Mouse (Mus musculus) thymus, adult 18-20 months (tissue): ENCODE data around the gene Etnk1.
A peak's percentile ranks its signal among the peaks of the same experiment; 100 is the strongest.
"Not testable (repeated sequence)": the region's sequence is repeated elsewhere in the genome, so short reads cannot be mapped to it uniquely, and the experiment has no call there.

Experiments
- DNase-seq, 2 experiments: peaks; one replicate each; pipeline ENCODE4 v3.0.0; 2022; ENCODE audit warnings: mixed read lengths in 2 of 2

Gene Etnk1

DNA sequence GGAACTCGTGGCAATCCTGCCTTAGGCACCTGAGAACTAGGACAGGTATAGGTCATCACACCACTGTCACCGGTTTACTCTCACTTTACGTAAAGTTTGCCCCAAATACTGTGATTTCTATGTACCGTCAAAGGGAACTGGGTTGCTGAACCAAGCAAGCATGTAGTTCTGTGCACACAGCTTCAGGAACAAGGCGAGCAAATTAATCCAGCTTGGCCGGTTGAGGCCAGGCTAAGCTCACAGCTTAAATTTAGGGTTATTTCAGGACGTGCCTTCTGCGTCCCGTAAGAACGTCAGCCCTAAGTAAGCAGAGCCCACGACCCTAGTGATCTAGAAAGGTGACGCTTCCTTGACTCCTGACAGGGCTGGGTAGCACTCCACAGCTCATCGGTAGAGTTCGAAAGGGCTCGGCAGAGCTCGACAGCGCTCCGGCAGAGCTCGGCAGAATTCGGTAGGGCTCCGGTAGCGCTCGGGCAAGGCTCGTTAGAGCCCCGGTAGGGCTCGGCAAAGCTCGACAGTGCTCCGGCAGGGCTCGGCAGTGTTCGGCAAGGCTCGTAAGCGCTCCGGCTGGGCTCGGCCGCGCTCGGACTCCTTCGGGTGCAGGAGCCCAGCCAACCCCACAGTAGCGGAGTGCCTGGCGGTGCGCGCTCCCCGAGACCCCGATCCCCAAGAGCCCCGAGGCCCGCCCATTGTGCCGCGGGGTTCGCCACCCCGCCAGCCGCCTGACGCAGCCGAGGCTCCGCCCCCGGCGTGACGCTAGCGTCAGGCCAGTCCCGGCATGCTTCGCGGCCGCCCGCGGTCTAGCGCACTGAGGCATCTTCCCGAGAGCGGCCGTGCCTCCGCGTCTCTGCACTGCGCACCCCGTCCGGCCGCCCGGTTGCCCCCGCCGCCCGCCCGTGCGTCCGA is at the start of gene Etnk1:
Gene Etnk1, plus strand, starts transcription at position 770 of the 906 bp plus-strand sequence.
- peak; percentile 97 to 99 for DNase-seq

DNA sequence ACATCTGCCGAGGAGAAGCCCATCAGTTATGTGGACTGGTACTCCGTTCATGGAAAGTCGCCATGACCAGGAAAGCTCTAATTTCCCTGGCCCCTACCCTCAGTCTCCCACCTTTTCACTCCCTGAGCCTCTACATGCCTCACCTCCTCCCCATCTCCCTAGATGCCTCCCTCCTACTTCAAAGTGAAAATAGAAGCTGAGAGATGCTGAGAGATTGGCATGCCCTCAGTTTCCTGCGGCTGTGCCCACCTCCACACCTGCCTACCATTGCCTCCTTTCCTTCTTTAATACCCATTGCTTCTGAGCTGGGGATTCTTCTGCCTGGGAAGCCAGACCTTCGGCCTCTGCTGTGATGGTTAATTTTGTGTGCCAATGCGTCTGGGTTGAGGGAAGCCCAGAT is 47.7 kb upstream of the Etnk1 start:
- DNase-seq = no peak

DNA sequence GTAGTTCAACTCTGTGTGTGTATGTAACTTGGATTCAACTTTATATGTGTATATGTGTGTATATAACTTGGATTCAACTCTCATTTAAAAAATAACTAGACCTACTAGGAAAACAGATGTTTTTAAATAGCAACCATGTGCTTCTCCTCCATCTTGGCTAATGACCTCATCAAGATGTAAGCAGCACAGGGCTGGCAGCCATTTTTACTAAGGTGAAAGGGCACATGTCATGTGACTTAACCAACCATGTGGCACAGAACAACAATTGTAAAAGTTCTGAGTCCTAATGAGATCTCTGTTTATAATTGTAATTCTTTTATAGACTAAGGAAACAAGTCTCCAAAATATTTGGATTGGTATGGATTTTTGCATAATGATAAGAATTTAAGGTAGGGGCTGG is 41.3 kb upstream of the Etnk1 start:
- no peak for DNase-seq

DNA sequence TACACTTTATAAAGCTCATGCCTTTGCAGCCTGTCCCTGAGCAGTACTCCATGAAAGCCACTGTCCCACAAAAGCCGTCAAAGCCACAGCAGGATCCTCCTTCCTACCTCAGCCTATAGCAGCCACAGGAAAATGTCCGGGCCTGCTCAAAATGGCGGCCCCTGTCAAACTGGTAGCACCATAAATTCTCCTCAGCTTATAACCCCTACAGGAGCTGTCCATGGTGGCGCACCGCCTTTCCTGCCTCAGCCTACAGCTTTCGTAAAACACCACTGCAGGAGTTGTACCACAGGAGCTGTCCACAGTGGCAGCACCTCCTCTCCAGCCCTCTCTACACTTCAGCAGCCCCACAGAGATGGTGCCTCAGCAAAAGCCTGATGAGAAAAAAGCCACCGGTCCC is 37.6 kb upstream of the Etnk1 start:
- DNase-seq = no peak

DNA sequence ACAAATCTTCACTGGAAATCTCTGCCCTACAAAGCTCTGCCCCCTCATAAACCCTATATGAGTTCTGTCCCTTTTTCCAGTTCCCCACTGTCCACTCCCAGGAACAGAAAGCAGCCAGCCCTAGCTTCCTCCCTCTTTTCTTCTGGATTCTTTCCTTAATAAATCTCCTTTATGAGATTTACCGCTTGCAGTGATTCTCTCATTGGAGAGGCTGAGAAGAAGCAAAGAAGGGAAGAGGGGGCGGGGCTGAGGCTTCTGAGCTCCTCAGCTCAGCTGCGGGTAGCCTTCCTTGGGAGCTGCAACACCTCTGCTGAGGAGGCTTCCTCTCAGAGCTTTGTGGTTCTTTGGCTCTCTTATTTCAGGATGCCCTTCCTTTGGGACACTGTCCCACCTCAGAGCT is 37.1 kb upstream of the Etnk1 start:
- DNase-seq = no peak

DNA sequence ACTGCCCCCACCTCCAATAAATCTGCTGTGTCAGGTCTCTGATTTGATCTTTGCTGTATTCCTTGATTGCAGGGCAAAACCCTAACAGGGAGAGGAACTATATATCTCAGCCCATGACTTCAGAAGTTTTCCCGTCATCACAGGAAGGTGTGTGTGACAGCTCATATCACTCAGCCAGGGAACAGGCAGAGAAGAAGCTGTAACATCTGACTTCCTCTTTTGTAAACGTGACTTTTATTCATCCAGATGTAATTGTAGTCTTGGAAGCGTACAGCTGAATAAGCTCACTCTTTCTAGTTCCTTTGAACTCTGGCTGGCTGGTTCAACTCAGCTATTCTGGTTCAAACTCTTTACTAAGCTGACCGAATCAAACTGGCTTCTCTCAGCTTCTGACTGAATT is 36.6 kb upstream of the Etnk1 start:
- DNase-seq = no peak

DNA sequence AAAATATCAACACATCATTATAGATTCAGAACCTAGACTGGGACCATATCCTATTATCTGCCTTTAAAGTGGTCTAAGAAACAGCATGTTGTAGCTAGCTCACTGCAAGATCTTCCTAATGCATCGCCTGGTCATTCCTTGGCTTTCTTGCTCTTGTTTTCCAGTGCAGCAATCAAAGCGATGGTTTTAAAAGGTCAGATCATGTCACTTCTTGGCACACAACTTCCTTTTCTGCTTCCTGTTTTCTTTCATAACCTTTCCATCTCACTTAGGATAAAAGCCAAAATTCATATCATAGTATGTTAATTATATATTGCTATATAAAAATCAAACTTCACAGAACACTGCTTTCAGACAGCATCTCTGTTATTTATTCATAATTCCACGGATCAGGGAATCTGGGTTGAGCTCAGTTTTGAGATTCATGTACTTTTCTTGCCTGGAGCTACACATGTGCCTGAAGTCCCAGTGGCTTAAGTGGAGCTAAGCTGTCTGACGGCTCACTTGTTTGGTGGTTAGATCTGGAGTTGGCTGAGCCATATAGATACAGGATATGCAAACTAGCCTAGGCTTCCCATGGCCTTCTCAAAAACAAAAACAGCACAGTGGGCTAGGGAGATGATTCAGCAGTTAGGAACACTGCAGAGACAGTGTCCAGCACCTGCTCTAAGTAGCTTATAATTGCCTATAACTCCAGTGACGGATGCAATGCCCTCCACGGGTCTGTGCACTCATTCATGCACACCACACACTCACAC is 34.9 kb upstream of the Etnk1 start:
- DNase-seq = no peak

DNA sequence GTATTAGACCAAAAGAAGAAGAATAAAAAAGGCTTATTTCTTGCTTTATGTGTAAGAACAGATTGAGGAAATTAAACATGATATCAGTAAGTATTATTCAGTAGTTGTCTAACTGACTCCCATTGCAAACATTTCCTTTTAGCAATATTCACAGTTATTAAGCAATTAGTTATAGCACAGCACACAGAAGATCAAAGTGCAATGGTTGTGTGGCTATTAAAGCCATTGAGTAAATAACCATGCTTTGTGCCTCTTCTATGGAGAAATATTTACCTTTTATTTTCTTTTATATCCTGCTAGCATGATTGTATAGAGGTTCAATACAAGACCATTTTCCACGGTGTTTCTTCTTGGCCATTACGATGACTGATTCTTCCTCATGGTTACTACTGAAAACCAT is 33.9 kb upstream of the Etnk1 start:
- DNase-seq = no peak

DNA sequence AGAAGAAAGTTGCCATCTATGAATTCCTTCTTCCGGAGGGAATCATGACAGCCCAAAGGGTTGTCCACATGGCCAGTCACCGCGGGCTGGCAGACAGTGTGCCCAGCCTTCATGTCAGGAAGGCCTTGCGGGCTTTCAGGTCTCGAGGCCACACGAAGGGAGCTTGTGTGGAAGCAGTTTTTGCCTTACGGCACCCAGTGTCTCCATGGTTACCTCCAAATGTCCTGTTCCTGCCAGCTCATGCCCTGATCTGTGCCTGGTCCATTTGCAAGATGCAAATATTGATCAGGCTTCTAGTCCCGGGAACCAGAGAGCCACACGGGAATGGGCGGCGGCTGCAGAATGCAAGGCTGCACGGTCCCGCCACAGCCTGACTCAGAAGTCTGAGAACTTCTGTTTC is 31.9 kb upstream of the Etnk1 start:
- DNase-seq = no peak

DNA sequence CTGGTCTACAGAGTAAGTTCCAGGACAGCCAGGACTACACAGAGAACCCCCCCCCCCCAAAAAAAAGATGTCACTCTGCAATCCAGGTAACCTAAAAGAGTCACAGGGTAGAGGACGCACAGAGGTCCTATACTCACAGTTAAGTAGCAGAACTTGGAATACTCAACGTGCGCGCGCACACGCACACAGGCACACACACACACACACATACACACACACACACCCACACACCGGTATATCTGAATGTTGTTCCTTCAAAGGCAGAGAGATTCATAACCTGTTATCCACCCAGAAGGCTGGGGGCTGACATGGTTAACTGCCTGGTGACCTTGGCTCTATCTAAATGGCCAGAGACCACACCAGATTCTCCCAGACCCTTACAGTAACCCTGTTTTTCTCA is 30.3 kb upstream of the Etnk1 start:
- no peak for DNase-seq

DNA sequence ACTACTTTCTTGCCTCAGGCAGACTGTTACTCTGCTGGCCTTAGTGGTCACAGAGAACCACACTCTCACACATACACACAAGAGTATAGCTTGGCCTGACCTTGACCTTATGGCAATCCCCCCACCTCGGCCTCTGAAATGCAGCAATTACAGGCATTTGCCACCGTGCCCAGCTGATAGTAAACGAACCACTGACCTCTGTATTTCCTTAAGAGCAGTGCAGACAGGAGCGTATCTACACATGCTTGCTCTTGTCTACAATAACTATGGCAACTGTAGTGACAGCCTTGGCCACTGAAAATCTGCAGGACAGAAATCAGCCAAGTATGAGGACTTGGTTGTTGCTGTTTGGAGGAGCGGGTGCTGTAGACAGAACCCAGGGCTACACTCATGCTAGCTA is 29.7 kb upstream of the Etnk1 start:
- no peak for DNase-seq

DNA sequence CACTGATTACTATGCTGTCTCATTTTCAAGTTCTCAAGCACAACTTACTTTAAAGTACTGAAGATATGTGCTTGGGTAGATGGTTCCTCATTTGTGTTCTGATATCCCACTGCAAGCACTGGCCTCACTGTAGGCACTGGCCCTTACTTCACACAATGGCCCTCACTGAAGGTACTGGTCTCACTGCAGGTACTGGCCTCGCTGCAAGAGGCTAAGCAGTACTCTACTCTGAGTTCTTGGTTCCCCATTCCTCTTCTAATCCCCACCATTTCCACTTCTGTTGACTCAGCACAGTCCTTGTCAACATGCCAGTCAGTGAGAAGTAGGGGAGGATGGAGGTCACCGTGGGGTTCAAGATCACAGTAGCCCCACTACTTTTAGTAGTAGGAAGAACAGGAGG is 27.6 kb upstream of the Etnk1 start:
- no peak for DNase-seq

DNA sequence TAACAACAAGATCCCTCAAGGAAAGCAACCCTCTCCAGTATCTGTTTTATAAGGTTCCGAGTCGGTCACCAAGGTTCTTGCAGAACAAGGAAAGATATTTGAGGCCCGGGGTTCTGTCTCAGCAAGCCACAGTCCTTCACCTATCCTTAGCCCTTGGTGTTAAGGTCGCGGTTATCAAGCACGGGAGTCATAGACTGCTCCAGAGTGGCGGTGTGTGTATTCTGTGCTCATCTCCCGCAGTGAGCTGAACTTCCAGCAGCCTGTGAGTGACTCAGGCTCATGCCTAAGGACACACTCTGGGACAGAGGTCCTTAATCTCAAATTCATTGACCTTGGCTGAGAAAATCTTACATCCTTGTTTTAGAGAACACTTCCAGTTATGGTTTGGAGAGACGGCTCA is 26.1 kb upstream of the Etnk1 start:
- no peak for DNase-seq

DNA sequence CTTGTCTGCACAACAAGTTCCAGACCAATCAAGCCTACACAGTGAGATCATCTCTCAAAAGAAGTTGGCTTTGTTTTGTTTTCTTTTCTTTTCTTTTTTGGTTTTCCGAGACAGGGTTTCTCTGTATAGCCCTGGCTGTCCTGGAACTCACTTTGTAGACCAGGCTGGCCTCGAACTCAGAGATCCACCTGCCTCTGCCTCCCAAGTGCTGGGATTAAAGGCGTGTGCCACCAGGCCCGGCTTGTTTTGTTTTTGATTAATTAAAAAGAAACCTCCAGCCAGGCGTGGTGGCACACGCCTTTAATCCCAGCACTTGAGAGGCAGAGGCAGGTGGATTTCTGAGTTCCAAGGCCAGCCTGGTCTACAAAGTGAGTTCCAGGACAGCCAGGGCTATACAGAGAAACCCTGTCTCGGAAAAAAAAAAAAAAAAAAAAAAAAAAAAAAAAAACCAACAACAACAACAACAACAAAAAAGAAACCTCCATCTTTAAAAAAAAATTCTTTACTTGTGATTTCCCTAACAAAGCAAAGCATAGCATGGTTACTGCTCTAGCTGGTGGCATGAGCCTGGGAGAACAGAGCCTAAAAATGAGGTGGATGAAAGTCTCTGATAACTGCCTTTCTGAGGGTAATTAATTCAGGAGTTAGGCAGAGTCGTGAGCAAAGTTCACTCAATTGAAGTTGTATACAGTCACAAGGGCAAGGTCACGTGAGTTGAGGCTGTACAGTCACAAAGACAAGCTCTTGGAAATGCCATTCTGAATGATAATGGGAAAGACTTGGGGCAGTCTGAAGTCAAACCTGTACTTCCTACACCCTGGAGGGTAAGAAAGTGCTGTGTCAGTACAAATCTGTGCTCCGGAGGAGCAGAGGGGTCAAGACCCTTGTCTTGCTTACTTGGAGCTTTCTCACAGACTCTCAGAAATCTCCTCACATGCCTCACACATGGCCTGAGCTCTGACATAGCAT is 25.1 kb upstream of the Etnk1 start:
- DNase-seq = not testable (repeated sequence)

DNA sequence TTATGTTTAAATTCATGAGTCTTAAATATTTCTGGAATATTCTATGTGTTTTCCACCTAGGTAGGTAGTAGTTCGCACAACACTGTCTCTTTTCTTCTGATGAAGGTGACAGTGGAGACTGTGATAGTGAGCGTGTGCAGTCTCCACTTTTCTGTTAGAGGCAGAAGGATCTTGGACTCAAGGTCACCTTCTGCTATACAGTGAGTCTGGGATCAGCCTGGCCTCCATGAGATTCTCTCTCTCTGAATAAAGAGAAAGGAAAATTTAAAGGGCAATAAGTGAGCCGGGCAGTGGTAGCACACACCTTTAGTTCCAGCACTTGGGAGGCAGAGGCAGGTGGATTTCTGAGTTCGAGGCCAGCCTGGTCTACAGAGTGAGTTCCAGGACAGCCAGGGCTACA is 24.2 kb upstream of the Etnk1 start:
- DNase-seq = no peak

DNA sequence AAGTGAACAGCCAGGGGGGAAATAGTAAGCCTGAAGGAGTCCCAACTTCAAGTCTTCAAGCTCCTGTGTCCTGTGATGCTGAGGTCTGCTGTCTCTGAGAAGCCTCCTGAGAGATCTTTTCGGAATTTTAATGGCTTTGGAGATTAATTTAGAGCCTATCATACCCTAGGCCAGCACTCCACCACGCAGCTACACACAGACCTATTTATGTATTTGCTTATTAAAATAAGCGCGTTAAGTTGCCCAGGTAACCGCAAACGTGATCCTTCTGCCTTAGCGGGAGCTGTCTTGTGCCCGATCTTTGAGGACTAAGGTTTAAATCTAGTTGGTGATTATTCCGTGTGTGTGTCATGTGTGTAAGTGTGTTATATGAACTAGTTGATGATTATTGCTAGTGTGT is 23.7 kb upstream of the Etnk1 start:
- DNase-seq = no peak

DNA sequence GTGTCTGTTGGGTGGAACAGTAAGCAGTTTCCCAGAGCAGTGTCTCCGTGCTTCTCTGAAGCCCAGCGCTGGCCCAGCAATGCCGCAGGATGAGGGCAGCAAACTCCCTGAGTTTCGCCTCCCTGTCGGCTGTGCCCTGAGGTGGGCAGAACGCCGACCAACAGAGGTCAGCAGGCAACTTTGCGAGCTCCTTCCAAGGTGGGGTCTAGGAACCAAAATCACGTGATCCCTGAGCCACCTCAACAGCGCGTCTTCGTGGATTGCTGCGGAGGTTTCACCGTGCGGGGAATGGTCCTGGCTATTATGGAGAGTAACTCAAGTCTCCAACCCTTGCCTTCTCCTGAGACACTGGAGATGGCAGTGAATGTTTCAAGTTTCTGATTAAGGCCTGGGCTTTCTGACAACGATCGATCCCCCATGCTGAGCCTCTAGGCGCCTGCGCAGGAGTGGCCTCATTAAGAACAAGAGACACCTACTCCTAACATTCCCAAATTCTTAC is 23.2 kb upstream of the Etnk1 start:
- DNase-seq = no peak

DNA sequence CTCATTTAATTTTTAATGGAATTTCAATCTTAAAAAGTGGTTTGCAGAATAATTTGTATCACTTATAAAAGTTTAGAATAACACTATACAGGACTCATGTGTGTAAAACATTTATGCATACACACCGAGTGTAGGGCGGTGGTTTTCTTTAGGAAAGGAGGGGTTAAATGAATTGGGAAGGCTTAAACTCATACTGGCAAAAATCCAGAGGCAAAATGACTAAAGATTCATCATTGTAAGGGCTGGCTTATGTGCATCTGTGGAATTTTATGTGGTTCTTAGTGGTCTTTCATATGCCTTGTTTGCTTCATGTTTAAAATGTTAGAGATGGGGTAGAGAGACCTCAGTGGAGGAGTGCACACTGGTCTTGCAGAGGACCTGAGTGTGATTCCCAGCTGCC is 22.5 kb upstream of the Etnk1 start:
- DNase-seq = no peak

DNA sequence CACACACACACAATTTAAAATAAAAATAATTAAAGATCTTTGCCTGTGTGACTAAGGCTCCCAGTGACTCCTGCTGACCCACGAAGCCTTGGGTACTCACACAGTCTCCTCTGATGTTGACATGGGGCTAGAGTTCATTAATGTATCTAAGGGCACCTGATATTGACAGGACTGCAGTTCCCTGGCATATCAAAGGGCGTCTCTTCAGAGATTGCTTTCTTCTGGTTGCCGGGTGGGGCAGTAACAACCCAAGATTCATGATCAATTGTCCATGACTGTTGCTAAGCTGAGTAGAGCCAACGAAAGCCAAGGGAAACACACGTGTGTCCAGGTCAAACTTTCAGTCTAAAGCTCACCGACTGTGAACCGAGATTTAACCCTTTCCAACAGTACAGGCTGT is 22.0 kb upstream of the Etnk1 start:
- no peak for DNase-seq

DNA sequence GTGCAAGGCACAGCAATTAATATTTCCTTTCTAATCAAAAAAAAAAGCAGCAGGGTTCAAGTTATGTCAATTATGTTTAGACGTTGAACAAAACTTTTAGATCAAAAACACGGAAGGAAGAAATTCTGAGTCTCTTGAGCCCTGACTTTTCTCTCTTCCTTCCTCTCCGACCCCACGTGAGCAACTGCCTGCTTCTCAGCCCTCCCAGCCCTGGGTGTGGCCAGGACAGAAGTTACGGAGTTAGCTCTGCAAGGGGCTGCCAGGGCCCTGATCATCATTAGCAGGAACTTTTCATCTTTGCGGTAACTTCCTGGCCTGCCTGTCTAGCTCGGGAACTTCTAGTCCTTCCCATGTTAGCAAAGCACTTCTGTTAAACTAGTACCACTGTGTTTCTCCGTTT is 20.3 kb upstream of the Etnk1 start:
- DNase-seq = peak; percentile 75 to 82

DNA sequence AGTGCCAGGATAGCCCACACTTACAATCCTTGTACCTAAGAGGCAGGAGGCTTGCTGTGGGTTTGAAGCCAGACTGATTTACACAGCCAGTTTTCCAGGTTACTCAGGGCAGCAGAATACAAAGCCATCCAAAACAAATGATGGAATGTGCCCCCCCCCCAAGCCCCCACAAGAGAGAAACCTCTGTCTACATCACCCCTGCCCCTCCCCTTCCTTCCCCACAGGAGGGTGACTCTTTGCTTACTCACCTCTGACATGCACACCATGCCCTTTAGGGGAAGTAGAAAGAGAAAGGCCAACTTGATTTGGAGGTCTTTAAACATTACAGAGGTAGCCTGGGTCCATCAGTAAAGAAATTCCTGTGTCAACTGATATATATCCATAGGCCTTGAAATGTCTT is 18.2 kb upstream of the Etnk1 start:
- DNase-seq = no peak

DNA sequence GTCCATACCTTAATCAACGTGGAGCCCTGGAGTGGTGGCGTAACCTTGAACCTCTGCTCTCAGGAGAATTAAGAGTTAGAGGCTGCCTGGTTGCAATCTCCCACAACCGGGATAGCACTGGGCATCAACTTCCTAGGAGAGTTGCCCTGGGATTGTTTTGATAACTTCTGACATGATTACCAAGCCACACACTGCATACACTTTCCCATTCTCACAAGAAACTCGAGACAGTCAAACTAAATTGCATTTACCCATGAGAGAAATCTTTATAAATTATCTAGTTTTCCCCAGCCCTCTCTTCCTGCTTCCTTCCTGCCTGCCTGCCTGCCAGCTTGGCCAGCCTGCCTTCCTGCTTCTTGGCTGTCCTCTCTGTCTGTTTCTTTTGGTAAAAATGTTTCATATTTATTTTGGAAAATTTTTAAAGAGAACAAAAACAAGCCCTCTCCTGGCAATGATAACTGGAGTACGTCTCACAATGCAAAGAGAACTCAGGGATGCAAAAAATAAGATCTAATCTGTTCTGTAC is 17.2 kb upstream of the Etnk1 start:
- no peak for DNase-seq
